Mouse (Mus musculus): ENCODE results near the gene Cyb5b. TPM values are rescaled to one million over a fixed set of nuclear protein-coding genes. Genes with fewer than 3 reads are reported as not detected.

Cyb5b gene
- total RNA-seq, 1 experiment = 44.9 TPM

GRCm38 (mm10) chr8:107164251-107164773 lies 13.9 kb downstream of the Cyb5b start:
- Histone ChIP-seq H3K27ac (ENCODE audit: insufficient read depth, low read depth, low read length, poor library complexity, severe bottlenecking) (no peak overlapping the region), H3K9me3 (ENCODE audit: control insufficient read depth, insufficient read depth, low read depth, low read length) (no peaks in the 10 kb centered on the region), H3K9ac (ENCODE audit: insufficient read depth, low read depth, low read length, poor library complexity, severe bottlenecking) (no peak overlapping the region), H3K36me3 (ENCODE audit: control insufficient read depth, insufficient read depth, low read length, poor library complexity, severe bottlenecking) (peaks cover 8% of the 10 kb centered on the region), H3K4me3 (ENCODE audit: insufficient read depth in 1 of 2, low read depth in 1 of 2, low read length in 2 of 2, poor library complexity in 1 of 2, severe bottlenecking in 1 of 2) (no peak overlapping the region), H3K4me1 (ENCODE audit: control insufficient read depth in 2 of 2, insufficient read depth in 2 of 2, low read length in 2 of 2, poor library complexity in 1 of 2) (no peaks in the 10 kb centered on the region)
- in situ Hi-C loops (cut with MboI; ENCODE audit: low sequenced_read_pairs in 2 of 2, unreplicated experiment in 2 of 2) = no loop called here
- TF ChIP-seq MAFK (IDR thresholded peaks at IDR 0.05; ENCODE audit: insufficient read depth, low read depth, low read length) (no peak), ZNF384 (IDR thresholded peaks at IDR 0.05; ENCODE audit: low read depth, low read length) (no peak), ZC3H11A (IDR thresholded peaks at IDR 0.05; ENCODE audit: borderline replicate concordance, low read depth, low read length) (no peak), CHD2 (IDR thresholded peaks at IDR 0.05; ENCODE audit: low read depth, low read length) (no peak), HCFC1 (IDR thresholded peaks at IDR 0.05; ENCODE audit: borderline replicate concordance, insufficient read depth, low read length) (no peak)
- no peak for DNase-seq (ENCODE audit: low read depth, low spot score)

DNA sequence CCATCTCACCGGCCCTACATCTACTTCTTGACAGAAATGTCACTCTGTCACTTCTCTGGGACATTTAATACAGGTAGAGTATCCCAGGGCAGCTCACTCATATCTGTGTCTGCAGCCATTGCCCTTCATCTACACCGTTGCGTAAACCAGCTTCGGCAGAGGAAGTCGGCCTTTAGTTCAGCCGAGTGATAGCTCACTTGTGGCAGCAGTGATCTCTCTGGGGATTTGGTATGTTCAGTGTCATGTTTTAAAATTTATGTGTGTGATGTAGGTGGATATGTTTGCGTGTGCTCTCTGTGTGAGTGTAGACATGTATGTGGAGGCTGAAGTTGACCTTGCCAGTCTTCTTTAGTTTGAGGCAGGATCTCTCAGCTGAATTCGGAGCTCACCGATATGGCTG lies 15.3 kb downstream of the Cyb5b start:
- Histone ChIP-seq H3K36me3 (ENCODE audit: control insufficient read depth, insufficient read depth, low read length, poor library complexity, severe bottlenecking) (peaks cover 13% of the 10 kb centered on the region), H3K27ac (ENCODE audit: insufficient read depth, low read depth, low read length, poor library complexity, severe bottlenecking) (no peak overlapping the region), H3K4me3 (ENCODE audit: insufficient read depth in 1 of 2, low read depth in 1 of 2, low read length in 2 of 2, poor library complexity in 1 of 2, severe bottlenecking in 1 of 2) (no peak overlapping the region), H3K4me1 (ENCODE audit: control insufficient read depth in 2 of 2, insufficient read depth in 2 of 2, low read length in 2 of 2, poor library complexity in 1 of 2) (no peaks in the 10 kb centered on the region), H3K9ac (ENCODE audit: insufficient read depth, low read depth, low read length, poor library complexity, severe bottlenecking) (no peak overlapping the region), H3K9me3 (ENCODE audit: control insufficient read depth, insufficient read depth, low read depth, low read length) (no peaks in the 10 kb centered on the region)
- TF ChIP-seq ZC3H11A (IDR thresholded peaks at IDR 0.05; ENCODE audit: borderline replicate concordance, low read depth, low read length) (no peak), ZNF384 (IDR thresholded peaks at IDR 0.05; ENCODE audit: low read depth, low read length) (no peak), HCFC1 (IDR thresholded peaks at IDR 0.05; ENCODE audit: borderline replicate concordance, insufficient read depth, low read length) (no peak), MAFK (IDR thresholded peaks at IDR 0.05; ENCODE audit: insufficient read depth, low read depth, low read length) (no peak), CHD2 (IDR thresholded peaks at IDR 0.05; ENCODE audit: low read depth, low read length) (no peak)
- in situ Hi-C loops (cut with MboI; ENCODE audit: low sequenced_read_pairs in 2 of 2, unreplicated experiment in 2 of 2) = no loop called here
- no peak for DNase-seq (ENCODE audit: low read depth, low spot score)

- H3K36me3 ChIP-seq (ENCODE audit: control insufficient read depth, insufficient read depth, low read length, poor library complexity, severe bottlenecking) = peaks cover 15% of the 10 kb centered on the region
- H3K4me1 ChIP-seq (ENCODE audit: control insufficient read depth in 2 of 2, insufficient read depth in 2 of 2, low read length in 2 of 2, poor library complexity in 1 of 2) = no peaks in the 10 kb centered on the region
- H3K27ac ChIP-seq (ENCODE audit: insufficient read depth, low read depth, low read length, poor library complexity, severe bottlenecking) = no peak overlapping the region
- in situ Hi-C loops (cut with MboI; ENCODE audit: low sequenced_read_pairs in 2 of 2, unreplicated experiment in 2 of 2) = no loop called here
- no peaks in the 10 kb centered on the region for H3K9me3 ChIP-seq (ENCODE audit: control insufficient read depth, insufficient read depth, low read depth, low read length)
- H3K4me3 ChIP-seq (ENCODE audit: insufficient read depth in 1 of 2, low read depth in 1 of 2, low read length in 2 of 2, poor library complexity in 1 of 2, severe bottlenecking in 1 of 2) = no peak overlapping the region
- TF ChIP-seq ZC3H11A (IDR thresholded peaks at IDR 0.05; ENCODE audit: borderline replicate concordance, low read depth, low read length) (no peak), HCFC1 (IDR thresholded peaks at IDR 0.05; ENCODE audit: borderline replicate concordance, insufficient read depth, low read length) (no peak), MAFK (IDR thresholded peaks at IDR 0.05; ENCODE audit: insufficient read depth, low read depth, low read length) (no peak), CHD2 (IDR thresholded peaks at IDR 0.05; ENCODE audit: low read depth, low read length) (no peak), ZNF384 (IDR thresholded peaks at IDR 0.05; ENCODE audit: low read depth, low read length) (no peak)
- no peak for DNase-seq (ENCODE audit: low read depth, low spot score)
- H3K9ac ChIP-seq (ENCODE audit: insufficient read depth, low read depth, low read length, poor library complexity, severe bottlenecking) = no peak overlapping the region
Observed at GRCm38 (mm10) chr8:107167848-107168247, 17.4 kb downstream of the Cyb5b start.

GRCm38 (mm10) chr8:107172152-107172551 lies 21.7 kb downstream of the Cyb5b start:
- in situ Hi-C loops (cut with MboI; ENCODE audit: low sequenced_read_pairs in 2 of 2, unreplicated experiment in 2 of 2) = no loop called here
- TF ChIP-seq HCFC1 (IDR thresholded peaks at IDR 0.05; ENCODE audit: borderline replicate concordance, insufficient read depth, low read length) = no peak
- TF ChIP-seq CHD2 (IDR thresholded peaks at IDR 0.05; ENCODE audit: low read depth, low read length) = no peak
- TF ChIP-seq ZC3H11A (IDR thresholded peaks at IDR 0.05; ENCODE audit: borderline replicate concordance, low read depth, low read length) = no peak
- TF ChIP-seq MAFK (IDR thresholded peaks at IDR 0.05; ENCODE audit: insufficient read depth, low read depth, low read length) = no peak
- no peak for TF ChIP-seq ZNF384 (IDR thresholded peaks at IDR 0.05; ENCODE audit: low read depth, low read length)
- no peaks in the 10 kb centered on the region for H3K4me1 ChIP-seq (ENCODE audit: control insufficient read depth in 2 of 2, insufficient read depth in 2 of 2, low read length in 2 of 2, poor library complexity in 1 of 2)
- peaks cover 24% of the 10 kb centered on the region for H3K36me3 ChIP-seq (ENCODE audit: control insufficient read depth, insufficient read depth, low read length, poor library complexity, severe bottlenecking)
- H3K9ac ChIP-seq (ENCODE audit: insufficient read depth, low read depth, low read length, poor library complexity, severe bottlenecking) = no peak overlapping the region
- H3K4me3 ChIP-seq (ENCODE audit: insufficient read depth in 1 of 2, low read depth in 1 of 2, low read length in 2 of 2, poor library complexity in 1 of 2, severe bottlenecking in 1 of 2) = no peak overlapping the region
- no peak for DNase-seq (ENCODE audit: low read depth, low spot score)
- no peak overlapping the region for H3K27ac ChIP-seq (ENCODE audit: insufficient read depth, low read depth, low read length, poor library complexity, severe bottlenecking)
- no peaks in the 10 kb centered on the region for H3K9me3 ChIP-seq (ENCODE audit: control insufficient read depth, insufficient read depth, low read depth, low read length)

All from ES-E14 (cell line).